Mouse (Mus musculus): ENCODE measurements at regions not wholly inside any gene's neighbourhood (a gene's known extent, or its start where the extent isn't known, plus 50 kb on each side); places are given as distances from the start of the nearest gene placed in this dataset.

GRCm38 (mm10) chr19:37492572-37492971 is 57.6 kb upstream of the Exoc6 start:
- DNase-seq, result no peak

- no peak for DNase-seq
Measured at GRCm38 (mm10) chr19:37493378-37493777, 56.8 kb upstream of the Exoc6 start.

GRCm38 (mm10) chr19:37493921-37494485 is 56.2 kb upstream of the Exoc6 start:
- peak; percentile 28 for DNase-seq

- DNase-seq, result no peak
Measured at GRCm38 (mm10) chr19:37494806-37495205, 55.4 kb upstream of the Exoc6 start.

GRCm38 (mm10) chr19:37495319-37496270 is 54.6 kb upstream of the Exoc6 start:
- peak; percentile 15 for DNase-seq

- no peak for DNase-seq
Measured at GRCm38 (mm10) chr19:37496759-37497158, 53.5 kb upstream of the Exoc6 start.

GRCm38 (mm10) chr19:37497161-37497560 is 53.1 kb upstream of the Exoc6 start:
- no peak for DNase-seq

GRCm38 (mm10) chr19:37498438-37498837 is 51.8 kb upstream of the Exoc6 start:
- no peak for DNase-seq

Measured in thymus, postnatal 4 days (tissue).